Mouse (Mus musculus): ENCODE measurements around the gene Rabif.

The Rabif gene

GRCm38 (mm10) chr1:134551869-134552268, 57.4 kb downstream of the Rabif start:
- DNase-seq (ENCODE audit: low read depth in 1 of 2, low spot score in 2 of 2) = no peak

GRCm38 (mm10) chr1:134552396-134552795, 57.9 kb downstream of the Rabif start:
- no peak for DNase-seq (ENCODE audit: low read depth in 1 of 2, low spot score in 2 of 2)

GRCm38 (mm10) chr1:134555240-134555870, 60.9 kb downstream of the Rabif start:
- DNase-seq (ENCODE audit: low read depth in 1 of 2, low spot score in 2 of 2) = no peak

- DNase-seq (ENCODE audit: low read depth in 1 of 2, low spot score in 2 of 2) = no peak
Measured at GRCm38 (mm10) chr1:134555871-134556670, 61.6 kb downstream of the Rabif start.

- peak; percentile 70 to 83 for DNase-seq (ENCODE audit: low read depth in 1 of 2, low spot score in 2 of 2)
Measured at GRCm38 (mm10) chr1:134556671-134557218, 62.3 kb downstream of the Rabif start.
